ENCODE assay signal across 30 mouse cellular contexts in genomic region chr8:110842012-110842574, GRCm38 (mm10). TPM values are rescaled to one million over a fixed set of nuclear protein-coding genes. Genes with fewer than 3 reads are reported as not detected.
A peak's percentile ranks its signal among the peaks of the same experiment; 100 is the strongest.
DNase-seq lines count a peak whose midpoint lies in the region; ATAC-seq and TF ChIP-seq lines count a peak whose summit lies in the region.
"Had no signal": no experiment of that assay in that cellular context is flagged by ENCODE, and none has a peak within 500 bp of the region (broad histone marks: within the 10 kb centered on the region; RNA-seq: fewer than 3 reads in every experiment).

No protein-coding gene starts in this region.

- no peaks in the 10 kb centered on the region for H3K27me3 ChIP-seq in kidney, postnatal 0 days (ENCODE audit: insufficient read depth, low read length)
- no peaks in the 10 kb centered on the region for H3K27me3 ChIP-seq in kidney, embryonic 16.5 days (ENCODE audit: insufficient read depth, low read length)
- no peaks in the 10 kb centered on the region for H3K27me3 ChIP-seq in midbrain, embryonic 14.5 days (ENCODE audit: control insufficient read depth, insufficient read depth, low read length)
- H3K27me3 ChIP-seq in midbrain, embryonic 10.5 days (ENCODE audit: low read depth, poor library complexity, severe bottlenecking) = no peaks in the 10 kb centered on the region
- no peaks in the 10 kb centered on the region for H3K27me3 ChIP-seq in CH12.LX (replicated peaks)
- H3K27me3 ChIP-seq: hindbrain, embryonic 15.5 days; limb, embryonic 15.5 days; liver, embryonic 15.5 days; midbrain, embryonic 13.5 days; neural tube, embryonic 13.5 days had no signal

- peaks cover 88% of the 10 kb centered on the region for H3K79me2 ChIP-seq in CH12.LX (replicated peaks; ENCODE audit: control insufficient read depth, extremely low read depth, insufficient read depth, poor library complexity, severe bottlenecking)

- peak; percentile 22 for DNase-seq in kidney, postnatal 0 days (ENCODE audit: low spot score)
- peak; percentile 3 for DNase-seq in midbrain, embryonic 14.5 days
- DNase-seq in midbrain, embryonic 10.5 days (ENCODE audit: low spot score) = no peak
- DNase-seq in CH12.LX (ENCODE audit: extremely low read depth) (no peak), ZHBTc4 (ENCODE audit: low read depth, low spot score) (peak; percentile 26)
- no peak for DNase-seq in thymus, postnatal 36 days
- DNase-seq in thymus, postnatal 14 days = no peak
- DNase-seq: adrenal gland, postnatal 36 days; cerebellum, adult 11 months; cerebellum, postnatal 10 days; forebrain, postnatal 0 days; gastrocnemius, postnatal 25 days; heart, postnatal 4 days; kidney, adult 9 months; kidney, postnatal 36 days; layer of hippocampus, adult 9-11 months; left cerebral cortex, postnatal 4 days; lung, postnatal 14 days; right cerebral cortex, adult 18-20 months had no signal

- ATAC-seq in kidney, postnatal 0 days (replicated peaks; ENCODE audit: low FRiP score, low read depth) = no peak
- no peak for ATAC-seq in kidney, embryonic 16.5 days (ENCODE audit: low FRiP score, low TSS enrichment)
- no peak for ATAC-seq in midbrain, embryonic 14.5 days (ENCODE audit: low FRiP score, low TSS enrichment)
- ATAC-seq: CD4-positive, CD25-positive, alpha-beta regulatory T cell, adult 4 months; forebrain, postnatal 0 days; midbrain, embryonic 13.5 days had no signal

- no peak overlapping the region for H3K4me2 ChIP-seq in kidney, postnatal 0 days (ENCODE audit: low read length)
- H3K4me2 ChIP-seq in kidney, embryonic 16.5 days (replicated peaks; ENCODE audit: low read depth, low read length) = no peak overlapping the region
- no peak overlapping the region for H3K4me2 ChIP-seq in midbrain, embryonic 14.5 days (ENCODE audit: low read length)
- no peak overlapping the region for H3K4me2 ChIP-seq in CH12.LX (ENCODE audit: insufficient read depth, low read depth, poor library complexity, severe bottlenecking)
- H3K4me2 ChIP-seq: hindbrain, embryonic 15.5 days; limb, embryonic 15.5 days; liver, embryonic 15.5 days; midbrain, embryonic 13.5 days; neural tube, embryonic 13.5 days had no signal

- H3K9me3 ChIP-seq in kidney, postnatal 0 days (replicated peaks; ENCODE audit: low read length) = no peaks in the 10 kb centered on the region
- H3K9me3 ChIP-seq in kidney, embryonic 16.5 days (ENCODE audit: low read length) = no peaks in the 10 kb centered on the region
- no peaks in the 10 kb centered on the region for H3K9me3 ChIP-seq in midbrain, embryonic 14.5 days (ENCODE audit: control insufficient read depth, low read length)
- no peaks in the 10 kb centered on the region for H3K9me3 ChIP-seq in midbrain, embryonic 10.5 days (replicated peaks)
- no peaks in the 10 kb centered on the region for H3K9me3 ChIP-seq in CH12.LX (replicated peaks; ENCODE audit: low read length)
- H3K9me3 ChIP-seq: embryonic facial prominence, embryonic 10.5 days; heart, embryonic 10.5 days; hindbrain, embryonic 15.5 days; limb, embryonic 15.5 days; liver, embryonic 15.5 days; midbrain, embryonic 13.5 days; neural tube, embryonic 13.5 days had no signal

- peaks cover 58% of the 10 kb centered on the region for H3K36me3 ChIP-seq in kidney, postnatal 0 days (ENCODE audit: insufficient read depth, low read length)
- peaks cover 64% of the 10 kb centered on the region for H3K36me3 ChIP-seq in kidney, embryonic 16.5 days (ENCODE audit: insufficient read depth, low read length)
- H3K36me3 ChIP-seq in midbrain, embryonic 14.5 days (ENCODE audit: control insufficient read depth, insufficient read depth, low read length) = peaks cover 73% of the 10 kb centered on the region
- peaks cover 81% of the 10 kb centered on the region for H3K36me3 ChIP-seq in midbrain, embryonic 10.5 days
- H3K36me3 ChIP-seq in CH12.LX (replicated peaks in 1 of 2; ENCODE audit: control insufficient read depth in 1 of 2, insufficient read depth in 1 of 2, low read length in 1 of 2) = peaks cover 61 to 74% of the 10 kb centered on the region in 2 experiments

- no peak overlapping the region for H3K4me3 ChIP-seq in kidney, postnatal 0 days (replicated peaks; ENCODE audit: low read depth, low read length)
- H3K4me3 ChIP-seq in kidney, embryonic 16.5 days (ENCODE audit: low read length) = no peak overlapping the region
- no peak overlapping the region for H3K4me3 ChIP-seq in midbrain, embryonic 14.5 days (replicated peaks; ENCODE audit: low read depth, low read length)
- H3K4me3 ChIP-seq in midbrain, embryonic 10.5 days = no peak overlapping the region
- H3K4me3 ChIP-seq in CH12.LX (replicated peaks in 1 of 3; ENCODE audit: low read depth in 2 of 3, low read length in 2 of 3, poor library complexity in 1 of 3) = no peak overlapping the region
- H3K4me3 ChIP-seq: embryonic facial prominence, embryonic 10.5 days; heart, embryonic 10.5 days; hindbrain, embryonic 15.5 days; limb, embryonic 15.5 days; liver, embryonic 15.5 days; midbrain, embryonic 13.5 days; myocyte; neural tube, embryonic 13.5 days had no signal

- in situ Hi-C loops in CH12.LX (cut with MboI; ENCODE audit: low pct_ligation_motif_present, low pct_unique_long_range_greater_than_20kb, low sequenced_read_pairs) = loop anchor here (5.0 to 25.0 kb wide), 4 partner anchors 87 to 445 kb away; no protein-coding TSS in a partner anchor

- no peak for TF ChIP-seq EP300 in CH12.LX (IDR thresholded peaks at IDR 0.05; ENCODE audit: low read length)

- WGBS in kidney, postnatal 0 days = 91% methylated on average over 3 of the region's 3 CpGs
- 91% methylated on average over 3 of the region's 3 CpGs for WGBS in kidney, embryonic 16.5 days
- 97% methylated on average over 3 of the region's 3 CpGs for WGBS in midbrain, embryonic 14.5 days
- WGBS in midbrain, embryonic 10.5 days = 96% methylated on average over 3 of the region's 3 CpGs

- H3K4me1 ChIP-seq in kidney, postnatal 0 days (replicated peaks; ENCODE audit: insufficient read depth, low read length) = no peaks in the 10 kb centered on the region
- H3K4me1 ChIP-seq in kidney, embryonic 16.5 days (ENCODE audit: insufficient read depth, low read length) = peaks cover 5% of the 10 kb centered on the region
- H3K4me1 ChIP-seq in midbrain, embryonic 14.5 days (ENCODE audit: control insufficient read depth, insufficient read depth, low read length) = peaks cover 9% of the 10 kb centered on the region
- peaks cover 14% of the 10 kb centered on the region for H3K4me1 ChIP-seq in midbrain, embryonic 10.5 days
- H3K4me1 ChIP-seq in CH12.LX (ENCODE audit: control insufficient read depth in 1 of 2, insufficient read depth in 2 of 2) = peaks cover 3 to 38% of the 10 kb centered on the region in 2 experiments

- no peak for TF ChIP-seq POLR2A in CH12.LX (IDR thresholded peaks at IDR 0.05; ENCODE audit: low read depth, low read length)

- TF ChIP-seq RAD21 in CH12.LX (IDR thresholded peaks at IDR 0.05; ENCODE audit: low read depth, low read length) = no peak

- peak; percentile 28; the same call in 1 of the 2 replicates for TF ChIP-seq CTCF in kidney, postnatal 0 days (IDR thresholded peaks at IDR 0.05; ENCODE audit: low read depth)
- TF ChIP-seq CTCF in CH12.LX (conservative IDR thresholded peaks at IDR 0.05 in 1 of 2, IDR thresholded peaks at IDR 0.05 in 1 of 2; ENCODE audit: low read depth in 2 of 2, low read length in 2 of 2) = peak in 1 of 2 experiments; percentile 48; a peak in 2 of 4 replicates

- H3K27ac ChIP-seq in kidney, postnatal 0 days = no peak overlapping the region
- H3K27ac ChIP-seq in kidney, embryonic 16.5 days (ENCODE audit: low read length) = no peak overlapping the region
- H3K27ac ChIP-seq in midbrain, embryonic 14.5 days (replicated peaks; ENCODE audit: low read depth, low read length) = no peak overlapping the region
- no peak overlapping the region for H3K27ac ChIP-seq in midbrain, embryonic 10.5 days (replicated peaks)
- H3K27ac ChIP-seq in CH12.LX (ENCODE audit: insufficient read depth, low read depth) = no peak overlapping the region
- H3K27ac ChIP-seq: embryonic facial prominence, embryonic 10.5 days; heart, embryonic 10.5 days; hindbrain, embryonic 15.5 days; limb, embryonic 15.5 days; liver, embryonic 15.5 days; midbrain, embryonic 13.5 days; neural tube, embryonic 13.5 days had no signal

- H3K9ac ChIP-seq in kidney, postnatal 0 days (ENCODE audit: low read depth, low read length) = no peak overlapping the region
- H3K9ac ChIP-seq in kidney, embryonic 16.5 days (replicated peaks; ENCODE audit: low read length) = no peak overlapping the region
- H3K9ac ChIP-seq in midbrain, embryonic 14.5 days (replicated peaks; ENCODE audit: low read length) = no peak overlapping the region
- no peak overlapping the region for H3K9ac ChIP-seq in CH12.LX (ENCODE audit: insufficient read depth, low read depth)
- H3K9ac ChIP-seq: forebrain, postnatal 0 days; hindbrain, embryonic 15.5 days; limb, embryonic 15.5 days; liver, embryonic 15.5 days; midbrain, embryonic 13.5 days; neural tube, embryonic 13.5 days had no signal

- dilution Hi-C loops in CH12.LX (cut with MboI; ENCODE audit: extremely low pct_ligation_motif_present, extremely low pct_unique_long_range_greater_than_20kb, low sequenced_read_pairs) = no loop called here

RNA-seq across cellular contexts. Expression of gene Cog4, which starts 4.3 kb away (rescaled TPM):
- polyA plus RNA-seq in kidney, postnatal 0 days (2015; fragmentation: Nextera tagmentation; extraction: Ambion mirVana) = 47.2 and 57.3 TPM in 2 replicates
- 86.9 and 88.5 TPM in 2 replicates for polyA plus RNA-seq in kidney, embryonic 16.5 days (2015; fragmentation: Nextera tagmentation; extraction: Ambion mirVana)
- 53.2 and 70.0 TPM in 2 replicates for polyA plus RNA-seq in midbrain, embryonic 14.5 days (2014; fragmentation: Nextera tagmentation; extraction: Ambion mirVana)
- polyA plus RNA-seq in midbrain, embryonic 10.5 days (2016; fragmentation: Nextera tagmentation; extraction: Ambion mirVana) = 75.4 and 78.2 TPM in 2 replicates
- total RNA-seq in CH12.LX (2012; rRNA removed) (35.2 and 36.4 TPM in 2 replicates), CH12.LX (2014; rRNA removed) (24.4 and 27.5 TPM in 2 replicates)
- polyA plus RNA-seq in CH12.LX (2012; ENCODE audit: insufficient read length, low read depth) = 24.9 and 27.5 TPM in 2 replicates

RNA-seq across cellular contexts. Expression of gene Sf3b3, which starts 4.5 kb away (rescaled TPM):
- polyA plus RNA-seq in kidney, postnatal 0 days (2015; fragmentation: Nextera tagmentation; extraction: Ambion mirVana) = 80.1 and 89.4 TPM in 2 replicates
- 175 and 182 TPM in 2 replicates for polyA plus RNA-seq in kidney, embryonic 16.5 days (2015; fragmentation: Nextera tagmentation; extraction: Ambion mirVana)
- 72.3 and 114 TPM in 2 replicates for polyA plus RNA-seq in midbrain, embryonic 14.5 days (2014; fragmentation: Nextera tagmentation; extraction: Ambion mirVana)
- polyA plus RNA-seq in midbrain, embryonic 10.5 days (2016; fragmentation: Nextera tagmentation; extraction: Ambion mirVana) = 222 and 225 TPM in 2 replicates
- total RNA-seq in CH12.LX (2012; rRNA removed) (136 and 163 TPM in 2 replicates), CH12.LX (2014; rRNA removed) (137 and 139 TPM in 2 replicates)
- 206 and 213 TPM in 2 replicates for polyA plus RNA-seq in CH12.LX (2012; ENCODE audit: insufficient read length, low read depth)

RNA-seq across cellular contexts. Expression of gene Il34, which starts 36.4 kb away (rescaled TPM):
- 5.2 and 7.5 TPM in 2 replicates for polyA plus RNA-seq in kidney, postnatal 0 days (2015; fragmentation: Nextera tagmentation; extraction: Ambion mirVana)
- 3.0 and 3.2 TPM in 2 replicates for polyA plus RNA-seq in kidney, embryonic 16.5 days (2015; fragmentation: Nextera tagmentation; extraction: Ambion mirVana)
- polyA plus RNA-seq in midbrain, embryonic 14.5 days (2014; fragmentation: Nextera tagmentation; extraction: Ambion mirVana) = 0.34 and 3.9 TPM in 2 replicates
- polyA plus RNA-seq in midbrain, embryonic 10.5 days (2016; fragmentation: Nextera tagmentation; extraction: Ambion mirVana) = 0.20 and 0.51 TPM in 2 replicates
- total RNA-seq in CH12.LX (2012; rRNA removed) (0.21 TPM in 1 of 2 replicates, not detected in the other), CH12.LX (2014; rRNA removed) (not detected in 2 replicates)
- not detected in 2 replicates for polyA plus RNA-seq in CH12.LX (2012; ENCODE audit: insufficient read length, low read depth)
- total RNA-seq: megakaryocyte, adult 5-6 weeks had no signal
- polyA plus RNA-seq: CD4-positive, CD25-positive, alpha-beta regulatory T cell, adult 4 months; heart, embryonic 10.5 days had no signal

Comparison
In these comparisons a context has a peak if more than half of its experiments do, and no peak if none do; other contexts are left out.
1. DNase-seq: peak in kidney, postnatal 0 days (single experiment), midbrain, embryonic 14.5 days (single experiment) and ZHBTc4 (single experiment); none in midbrain, embryonic 10.5 days (single experiment), CH12.LX (single experiment), thymus, postnatal 36 days (0 of 2) and thymus, postnatal 14 days (single experiment).